Mouse (Mus musculus) neural tube, embryonic 10.5 days (tissue): ENCODE results near the gene Olfr688.

Experiments used
- DNase-seq: peaks from one replicate; pipeline ENCODE4 v3.0.0-alpha.2; 2017; ENCODE audit warnings: low spot score; ENCODE audit errors: extremely low spot score

Olfr688 gene

DNA sequence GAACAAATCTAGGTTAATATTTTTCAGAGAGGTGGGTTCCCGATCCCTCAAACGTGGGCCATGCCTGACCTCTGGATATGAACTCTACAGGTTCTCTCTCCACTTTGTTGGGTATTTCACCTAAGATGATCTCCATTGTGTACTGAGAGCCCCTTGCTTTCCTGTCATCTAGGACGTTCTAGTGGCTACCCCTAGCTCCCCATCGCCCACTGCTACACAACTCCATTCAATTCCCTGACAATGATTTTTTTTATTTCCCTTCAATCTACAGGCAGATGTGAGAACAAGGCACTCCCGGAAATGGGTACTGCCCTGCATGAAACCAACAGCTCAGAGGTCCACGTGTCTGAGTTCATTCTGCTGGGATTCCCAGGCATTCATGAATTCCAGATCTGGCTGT lies at the start of gene Olfr688:
Gene Olfr688 (plus strand): TSS at position 301 of the 400 bp plus-strand sequence.
- no peak for DNase-seq

DNA sequence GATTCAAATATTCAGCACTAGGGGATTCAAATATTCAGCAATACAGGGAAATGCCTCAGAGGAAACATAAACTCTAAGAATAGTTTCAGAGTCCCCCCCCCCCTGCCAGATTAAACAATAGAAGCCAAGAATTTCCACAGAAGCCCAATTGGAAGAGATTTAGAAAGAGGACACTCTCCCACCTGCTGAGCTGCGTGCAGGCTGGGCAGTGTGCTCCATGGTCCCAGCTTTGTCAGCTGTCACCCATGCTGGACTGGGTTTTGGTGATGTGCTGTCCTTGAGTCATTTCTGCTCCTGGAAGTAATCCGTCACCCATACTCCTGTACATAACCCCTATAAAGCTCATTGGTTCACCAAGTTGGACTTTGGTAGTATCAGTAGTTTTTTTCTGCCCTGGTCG lies 40.2 kb upstream of the Olfr688 start:
- DNase-seq, result no peak

DNA sequence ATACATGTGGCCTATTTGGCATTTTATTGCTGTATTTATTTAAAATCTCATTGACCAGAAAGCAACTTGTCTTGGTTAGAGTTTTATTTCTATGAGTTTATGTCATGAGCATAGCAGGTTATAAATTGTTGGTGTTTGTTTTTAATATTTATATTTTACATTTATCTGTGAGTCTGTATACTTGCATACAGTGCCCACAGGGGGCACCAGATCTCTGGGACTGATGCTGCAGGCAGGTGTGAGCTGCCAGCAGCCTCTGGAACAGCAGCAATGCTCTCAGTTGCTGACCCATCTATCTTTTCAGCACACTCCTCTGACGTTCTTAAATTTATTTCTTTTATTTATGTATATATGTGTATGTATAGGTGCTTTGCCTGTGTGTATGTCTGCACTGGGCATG lies 39.7 kb upstream of the Olfr688 start:
- DNase-seq, result no peak

DNA sequence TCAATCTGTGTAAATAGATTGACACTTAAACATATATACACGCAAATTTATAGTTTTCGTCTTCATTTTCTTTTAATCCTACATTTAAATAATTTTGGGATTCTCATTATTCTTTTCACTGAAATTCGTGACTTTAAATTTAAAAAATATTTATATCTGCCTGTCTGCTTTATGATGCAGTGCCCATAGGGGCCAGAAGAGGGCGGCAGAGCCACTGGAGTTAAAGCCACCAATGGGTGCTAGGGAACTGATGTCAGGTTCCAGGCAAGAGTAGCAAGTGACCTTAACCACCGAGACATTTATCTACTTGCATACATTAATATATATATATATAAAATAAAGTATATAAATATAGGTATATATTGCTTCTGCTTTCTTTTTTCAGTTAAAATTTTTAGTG lies 31.2 kb upstream of the Olfr688 start:
- no peak for DNase-seq

DNA sequence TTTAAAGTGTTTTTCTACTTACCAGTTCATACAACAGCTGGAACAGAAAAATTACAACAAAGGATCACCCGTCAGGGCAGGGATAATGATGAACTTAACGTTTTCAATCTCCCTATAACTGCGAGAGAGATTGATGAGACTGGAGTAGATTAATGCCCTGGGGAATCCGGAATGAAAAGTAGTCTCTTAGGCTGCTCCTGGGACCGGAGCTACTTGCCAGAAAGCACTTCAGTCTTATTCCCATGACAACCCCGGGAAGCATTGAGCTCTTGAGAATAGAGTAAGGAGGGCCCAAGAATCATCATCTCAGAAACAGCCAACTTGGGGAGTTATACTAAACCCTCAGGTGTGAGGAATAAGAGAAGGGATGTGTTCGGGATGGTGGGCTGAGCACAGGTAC lies 15.5 kb upstream of the Olfr688 start:
- no peak for DNase-seq

DNA sequence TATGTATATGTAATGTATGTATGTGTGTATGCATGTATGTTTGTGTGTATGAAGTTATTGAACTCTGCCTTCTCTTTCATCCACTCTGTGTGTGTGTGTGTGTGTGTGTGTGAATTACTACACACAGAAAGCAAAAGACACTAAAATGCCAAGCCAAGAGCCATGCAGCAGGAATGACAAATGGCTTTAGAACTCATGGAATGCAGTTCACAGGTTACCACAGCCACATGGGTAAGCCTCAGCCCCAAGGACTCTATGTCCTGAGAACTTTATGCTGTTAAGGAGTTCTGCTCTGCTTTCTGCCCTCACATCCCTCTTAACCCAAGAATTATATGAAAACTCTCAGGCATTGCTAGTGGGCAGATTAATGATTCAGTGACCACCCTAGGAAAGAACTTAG lies 2.2 kb downstream of the Olfr688 start:
- no peak for DNase-seq

DNA sequence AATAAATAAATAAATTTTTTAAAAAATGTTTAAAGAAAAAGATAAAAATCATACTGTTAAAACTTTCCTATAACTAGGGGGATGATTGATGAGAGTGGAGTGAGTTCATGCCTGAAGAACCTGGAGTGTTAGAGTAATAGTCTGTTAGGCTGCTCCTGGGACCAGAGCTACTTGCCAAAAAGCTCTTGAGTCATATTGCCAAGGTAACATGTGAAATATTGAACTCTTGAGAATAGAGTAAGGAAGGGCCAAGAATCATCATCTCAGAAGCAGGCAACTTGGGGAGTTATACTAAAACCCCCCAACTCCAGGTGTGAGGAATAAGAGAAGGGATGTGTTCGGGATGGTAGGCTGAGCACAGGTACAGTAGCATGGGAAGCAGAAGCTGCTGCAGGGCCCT lies 23.0 kb downstream of the Olfr688 start, which contains the start of gene Olfr689:
Gene Olfr689 (plus strand): TSS at position 301 of the 400 bp plus-strand sequence.
- DNase-seq, result no peak

DNA sequence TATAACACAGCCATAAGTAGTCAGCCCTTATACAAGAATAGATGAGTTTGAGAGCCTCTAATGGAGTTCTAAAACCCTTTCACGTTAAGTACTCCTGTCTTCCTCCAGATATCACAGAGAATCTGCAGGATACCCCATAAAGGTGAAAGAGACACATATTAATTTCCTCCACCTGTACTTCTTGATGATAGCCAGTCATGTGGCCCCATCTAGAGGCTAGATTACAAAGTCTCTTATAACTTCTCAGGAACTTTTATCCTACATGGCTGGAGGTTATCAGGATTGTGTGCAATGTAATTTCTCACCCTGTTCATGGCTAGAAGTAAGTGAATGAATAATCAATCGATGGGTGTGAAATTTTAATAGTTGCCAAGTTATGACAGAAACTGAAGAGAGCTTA lies 37.4 kb downstream of the Olfr688 start:
- no peak for DNase-seq

DNA sequence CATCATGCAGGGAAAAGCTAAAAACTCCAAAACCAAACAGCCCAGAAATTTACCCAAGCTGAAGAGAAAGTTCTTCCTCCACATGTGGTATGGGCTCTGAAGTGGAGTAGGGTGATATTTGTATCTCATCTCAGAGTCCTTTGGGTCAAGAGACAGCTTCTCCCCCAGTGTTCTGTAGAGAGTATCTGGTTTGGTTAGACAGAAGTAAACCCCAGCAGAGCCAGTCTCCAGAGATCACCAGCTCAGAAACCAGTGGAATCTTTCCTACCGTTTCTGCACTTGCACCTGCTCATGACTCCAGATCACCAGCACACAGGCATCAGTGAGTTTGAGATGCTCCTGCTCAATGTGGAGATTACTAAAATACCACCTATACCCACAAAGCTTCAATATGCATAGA lies 46.1 kb downstream of the Olfr688 start, which contains the start of gene Olfr690:
Gene Olfr690 (minus strand): TSS at position 101 of the 400 bp plus-strand sequence.
- no peak for DNase-seq
